Mouse (Mus musculus) forebrain, postnatal 0 days (tissue): Measurements from ENCODE around the gene Cspg5. TPM values are rescaled to one million over a fixed set of nuclear protein-coding genes. Genes with fewer than 3 reads are reported as not detected.

Source experiments
- ATAC-seq: fragments of 200-750 bp; cut with Nextera tagmentation; 2 replicates; pipeline ENCODE4 v1.8.0; 2017; ENCODE audit warnings: mild to moderate bottlenecking, moderate library complexity
- DNase-seq: peaks from one replicate; pipeline ENCODE4 v3.0.0-alpha.2; 2015
- H3K27ac ChIP-seq: fragments of 300-500 bp; sonication (generic); 2 replicates; pipeline ENCODE4 v1.5.1; 2014; ENCODE audit warnings: low read depth, mild to moderate bottlenecking, antibody characterized with exemption, low read length, moderate library complexity, mixed read lengths
- H3K27me3 ChIP-seq: fragments of 300-500 bp; sonication (generic); 2 replicates; pipeline ENCODE4 v1.6.1; 2014; ENCODE audit warnings: mild to moderate bottlenecking, low read length, mixed read lengths; ENCODE audit not compliant: insufficient read depth
- H3K36me3 ChIP-seq: fragments of 300-500 bp; sonication (generic); 2 replicates; pipeline ENCODE4 v1.6.1; 2014; ENCODE audit warnings: mild to moderate bottlenecking, moderate library complexity; ENCODE audit not compliant: insufficient read depth
- H3K4me1 ChIP-seq: fragments of 300-500 bp; sonication (generic); 2 replicates; pipeline ENCODE4 v1.6.1; 2014; ENCODE audit warnings: antibody characterized with exemption; ENCODE audit not compliant: insufficient read depth
- H3K4me2 ChIP-seq: fragments of 300-500 bp; sonication (generic); 2 replicates; pipeline ENCODE4 v1.6.1; 2014; ENCODE audit warnings: low read depth, mild to moderate bottlenecking, moderate library complexity
- H3K4me3 ChIP-seq: fragments of 300-500 bp; sonication (generic); 2 replicates; pipeline ENCODE4 v1.5.1; 2014; ENCODE audit warnings: low read depth, low read length, mixed read lengths
- H3K9ac ChIP-seq: fragments of 300-500 bp; sonication (generic); 2 replicates; pipeline ENCODE4 v1.6.1; 2014; ENCODE audit warnings: mild to moderate bottlenecking
- H3K9me3 ChIP-seq: fragments of 300-500 bp; sonication (generic); 2 replicates; pipeline ENCODE4 v1.6.1; 2016; ENCODE audit warnings: low read length
- CTCF ChIP-seq: sonication (generic); IDR thresholded peaks from 2 replicates; pipeline ENCODE4 v1.5.1; 2016; ENCODE audit warnings: antibody characterized with exemption, control low read depth, low read depth
- WGBS: fragments of 180-500 bp; shearing (Covaris S2); extraction: QIAGEN DNeasy Blood & Tissue Kit; methylation state at CpG from one replicate; pipeline ENCODE4 v1.1.7; 2014; 5-methylcytosine and 5-hydroxymethylcytosine counted together
- polyA plus RNA-seq: library from polyadenylated mRNA; unstranded; fragments of >200 nt; fragmentation: Nextera tagmentation; extraction: Ambion mirVana; gene quantifications from 2 replicates; pipeline ENCODE4 v1.2.1, GENCODE M21; 2015
- total RNA-seq: library from RNA; depleted of rRNA; stranded (reverse); fragments of >200 nt; gene quantifications from 2 replicates; pipeline ENCODE4 v1.2.3, GENCODE M21; 2014

The Cspg5 gene
- total and polyA plus RNA-seq, 2 experiments from 2014 or later: 280 to 365 TPM

DNA sequence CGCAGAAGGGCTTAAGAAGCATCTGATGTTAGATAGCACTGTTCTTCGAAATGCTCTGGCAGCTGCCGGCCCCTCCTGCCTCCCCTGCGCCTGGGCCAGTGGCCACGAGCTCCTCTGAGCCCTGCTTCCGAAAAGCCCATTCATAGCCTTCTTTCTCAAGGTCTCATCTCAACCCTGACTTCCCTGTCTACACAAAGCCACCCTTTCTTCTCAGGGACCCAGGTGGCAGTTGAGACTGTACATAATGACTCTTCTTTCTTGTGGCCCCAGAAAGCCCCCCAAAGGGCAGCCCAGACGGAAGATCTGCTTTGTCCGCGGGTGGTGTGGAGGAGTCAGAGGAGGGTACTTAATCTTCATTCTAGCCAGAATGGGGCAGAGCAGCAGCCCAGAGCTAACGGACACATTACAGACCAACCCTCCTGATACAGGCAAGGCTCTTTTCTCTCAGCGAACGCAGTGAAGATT, 49.7 kb downstream of the Cspg5 start:
- 56% methylated on average over 12 of the region's 12 CpGs for WGBS
- ATAC-seq (peak; percentile 74), DNase-seq (no peak)
- Histone ChIP-seq H3K4me1 (no peaks in the 10 kb centered on the region), H3K4me3 (no peak overlapping the region), H3K27me3 (no peaks in the 10 kb centered on the region), H3K4me2 (no peak overlapping the region), H3K9ac (no peak overlapping the region), H3K36me3 (no peaks in the 10 kb centered on the region), H3K9me3 (no peaks in the 10 kb centered on the region), H3K27ac (0 out of 2 replicates have a peak overlapping the region, but pooled peaks have one; percentile 21)
- no peak for TF ChIP-seq CTCF

DNA sequence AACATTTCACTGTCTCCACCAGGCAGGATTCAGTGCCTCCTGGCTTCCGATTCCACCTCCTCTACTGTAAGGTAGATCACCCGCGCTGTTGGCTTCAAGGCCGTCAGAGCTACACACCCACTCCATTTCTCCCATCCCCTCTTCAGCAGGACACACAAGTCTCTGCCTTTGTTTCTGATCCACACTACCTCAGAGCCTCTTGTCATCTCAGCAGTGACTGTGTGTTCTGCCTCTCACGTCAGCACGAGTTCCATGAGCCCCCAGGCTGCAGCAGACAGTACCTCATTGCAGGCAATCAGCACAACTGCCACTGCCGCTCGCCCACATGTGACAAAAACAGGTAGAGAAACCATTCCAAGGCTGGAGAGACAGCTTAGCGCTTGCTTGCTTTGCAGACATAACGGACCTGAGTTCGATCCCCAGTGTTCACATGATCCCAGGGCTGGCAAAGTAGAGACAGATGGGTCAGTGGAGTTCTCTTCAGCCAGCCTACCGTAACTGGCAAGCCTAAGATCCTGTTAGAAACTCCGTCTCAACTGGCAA, 50.4 kb downstream of the Cspg5 start:
- Histone ChIP-seq H3K4me2 (no peak overlapping the region), H3K27me3 (no peaks in the 10 kb centered on the region), H3K4me3 (no peak overlapping the region), H3K4me1 (no peaks in the 10 kb centered on the region), H3K9ac (no peak overlapping the region), H3K36me3 (no peaks in the 10 kb centered on the region), H3K9me3 (no peaks in the 10 kb centered on the region), H3K27ac (peak overlapping the region; percentile 21; the same call in 1 of the 2 replicates)
- DNase-seq (no peak), ATAC-seq (no peak)
- 86% methylated on average over 13 of the region's 13 CpGs for WGBS
- no peak for TF ChIP-seq CTCF

GRCm38 (mm10) chr9:110294786-110295185, 51.2 kb downstream of the Cspg5 start:
- Histone ChIP-seq H3K4me3 (no peak overlapping the region), H3K4me2 (no peak overlapping the region), H3K27ac (no peak overlapping the region), H3K9me3 (no peaks in the 10 kb centered on the region), H3K36me3 (no peaks in the 10 kb centered on the region), H3K27me3 (no peaks in the 10 kb centered on the region), H3K9ac (no peak overlapping the region), H3K4me1 (no peaks in the 10 kb centered on the region)
- DNase-seq: no peak
- no peak for TF ChIP-seq CTCF
- ATAC-seq: no peak
- 56% methylated on average over 3 of the region's 3 CpGs for WGBS

DNA sequence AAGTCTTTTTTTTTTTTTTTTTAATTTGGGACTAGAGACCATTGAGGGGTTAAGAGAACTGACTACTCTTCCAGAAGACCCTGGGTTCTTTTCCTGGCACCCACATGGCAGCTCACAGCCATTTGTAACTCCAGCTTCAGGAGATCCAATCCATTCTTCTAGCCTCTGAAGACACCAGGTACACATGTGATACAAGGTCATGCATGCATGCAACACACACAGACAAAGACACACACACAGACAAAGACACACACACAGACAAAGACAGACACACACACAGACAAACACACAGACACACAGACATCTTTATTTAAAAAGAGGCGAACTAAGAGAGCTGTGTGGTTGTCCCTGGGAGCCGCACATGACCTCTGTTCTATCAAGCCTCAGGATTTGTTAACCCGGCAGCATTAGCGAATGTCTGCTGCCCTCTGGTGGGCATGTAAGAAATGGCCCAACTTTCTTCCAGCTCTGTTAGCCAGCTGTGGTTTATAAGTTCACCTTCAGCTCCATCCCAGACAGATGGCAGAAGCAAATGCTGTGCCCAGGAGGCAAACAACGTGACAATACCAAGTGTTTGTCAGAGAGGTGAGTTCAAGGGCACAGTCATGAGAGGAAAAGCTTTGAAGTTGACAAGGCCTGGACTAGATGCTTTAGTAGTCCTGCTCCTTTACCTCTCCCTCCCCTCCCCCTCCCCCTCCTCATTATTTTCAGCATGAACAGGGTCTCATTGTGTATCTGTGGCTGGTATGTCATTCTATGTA, 53.5 kb downstream of the Cspg5 start:
- H3K4me1 ChIP-seq: no peaks in the 10 kb centered on the region
- H3K27me3 ChIP-seq: no peaks in the 10 kb centered on the region
- ATAC-seq: peak; percentile 84
- no peaks in the 10 kb centered on the region for H3K9me3 ChIP-seq
- H3K27ac ChIP-seq: no peak overlapping the region
- H3K36me3 ChIP-seq: no peaks in the 10 kb centered on the region
- no peak overlapping the region for H3K4me2 ChIP-seq
- H3K9ac ChIP-seq: no peak overlapping the region
- H3K4me3 ChIP-seq: no peak overlapping the region
- WGBS: 4% methylated on average over 5 of the region's 5 CpGs
- DNase-seq: peak; percentile 93
- peak; percentile 97 for TF ChIP-seq CTCF

DNA sequence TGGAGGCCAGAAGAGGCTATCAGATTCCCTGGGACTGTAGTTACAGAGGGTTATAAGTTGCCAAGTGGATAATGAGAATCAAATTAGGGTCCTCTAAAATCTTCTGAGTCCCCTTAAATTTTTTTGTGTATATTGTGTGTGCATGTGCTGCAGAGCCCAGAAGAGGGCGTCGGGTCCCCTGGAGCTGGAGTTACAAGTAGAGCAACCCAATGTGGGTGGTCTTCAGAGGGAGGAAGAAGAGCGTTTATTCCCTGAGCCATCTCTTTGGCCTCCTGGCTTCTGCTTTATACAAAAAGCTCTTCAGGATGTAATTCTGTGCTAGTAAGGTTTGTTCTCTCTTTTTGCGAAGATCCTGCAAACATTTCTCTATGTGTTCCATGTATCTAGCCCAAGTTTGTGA, 60.9 kb downstream of the Cspg5 start:
- no peaks in the 10 kb centered on the region for H3K4me1 ChIP-seq
- no peaks in the 10 kb centered on the region for H3K36me3 ChIP-seq
- H3K4me3 ChIP-seq: peak overlapping the region; percentile 49
- peak overlapping the region; percentile 57 for H3K4me2 ChIP-seq
- H3K9ac ChIP-seq: peak overlapping the region; percentile 57
- H3K9me3 ChIP-seq: no peaks in the 10 kb centered on the region
- peak overlapping the region; percentile 94 for H3K27ac ChIP-seq
- no peaks in the 10 kb centered on the region for H3K27me3 ChIP-seq
- TF ChIP-seq CTCF: peak; percentile 46
- DNase-seq (no peak), ATAC-seq (peak; percentile 50)
- 3% methylated on average over 4 of the region's 4 CpGs for WGBS

- TF ChIP-seq CTCF: peak; percentile 42; the same call in 1 of the 2 replicates
- peak within 1 kb of the TSS; percentile 94 for H3K27ac ChIP-seq
- no peaks in the 10 kb centered on the region for H3K27me3 ChIP-seq
- H3K4me2 ChIP-seq: peak within 1 kb of the TSS; percentile 57
- DNase-seq (peak; percentile 98), ATAC-seq (peak; percentile 98)
- peak within 1 kb of the TSS; percentile 49 for H3K4me3 ChIP-seq
- H3K4me1 ChIP-seq: no peaks in the 10 kb centered on the region
- H3K36me3 ChIP-seq: peaks cover 5% of the 10 kb centered on the region
- WGBS: under 1% methylated on average over 46 of the region's 46 CpGs
- no peaks in the 10 kb centered on the region for H3K9me3 ChIP-seq
- peak within 1 kb of the TSS; percentile 57 for H3K9ac ChIP-seq
Measured at GRCm38 (mm10) chr9:110304969-110305651, 61.5 kb downstream of the Cspg5 start, which contains the start of gene Elp6. Elp6 (plus strand) TSS chr9:110305173.
